Mouse (Mus musculus) neural tube, embryonic 11.5 days (tissue): Measurements from ENCODE around the gene Slc5a1. TPM values are rescaled to one million over a fixed set of nuclear protein-coding genes. Genes with fewer than 3 reads are reported as not detected.

Experiments
- ATAC-seq: fragments of 200-750 bp; cut with Nextera tagmentation; 2 replicates; pipeline ENCODE4 v1.8.0; 2017; ENCODE audit warnings: moderate number of reproducible peaks, mild to moderate bottlenecking, moderate TSS enrichment, moderate library complexity; ENCODE audit not compliant: insufficient read depth, low FRiP score, low TSS enrichment
- DNase-seq: peaks from one replicate; pipeline ENCODE4 v3.0.0-alpha.2; 2015; ENCODE audit warnings: low spot score
- H3K27ac ChIP-seq: fragments of 300-500 bp; sonication (generic); 2 replicates; pipeline ENCODE4 v1.5.1; 2014; ENCODE audit warnings: low read depth, mild to moderate bottlenecking, low read length
- H3K27me3 ChIP-seq: fragments of 300-500 bp; sonication (generic); 2 replicates; pipeline ENCODE4 v1.6.1; 2014; ENCODE audit warnings: mild to moderate bottlenecking, low read length, mixed read lengths; ENCODE audit not compliant: control insufficient read depth, insufficient read depth
- H3K36me3 ChIP-seq: fragments of 300-500 bp; sonication (generic); 2 replicates; pipeline ENCODE4 v1.6.1; 2014; ENCODE audit warnings: mild to moderate bottlenecking, low read length, moderate library complexity, mixed read lengths; ENCODE audit not compliant: control insufficient read depth, insufficient read depth
- H3K4me1 ChIP-seq: fragments of 300-500 bp; sonication (generic); 2 replicates; pipeline ENCODE4 v1.6.1; 2014; ENCODE audit warnings: low read length, mixed read lengths; ENCODE audit not compliant: control insufficient read depth, insufficient read depth
- H3K4me2 ChIP-seq: fragments of 300-500 bp; sonication (generic); 2 replicates; pipeline ENCODE4 v1.6.1; 2014; ENCODE audit warnings: low read depth, mild to moderate bottlenecking, moderate library complexity
- H3K4me3 ChIP-seq: fragments of 300-500 bp; sonication (generic); 2 replicates; pipeline ENCODE4 v1.5.1; 2014; ENCODE audit warnings: low read depth, low read length
- H3K9ac ChIP-seq: fragments of 300-500 bp; sonication (generic); 2 replicates; pipeline ENCODE4 v1.6.1; 2014; ENCODE audit warnings: mild to moderate bottlenecking, low read length
- H3K9me3 ChIP-seq: fragments of 300-500 bp; sonication (generic); 2 replicates; pipeline ENCODE4 v1.6.1; 2016; ENCODE audit warnings: low read length; ENCODE audit not compliant: control insufficient read depth
- WGBS: fragments of 180-500 bp; shearing (Covaris S2); extraction: QIAGEN DNeasy Blood & Tissue Kit; methylation state at CpG from one replicate; pipeline ENCODE4 v1.1.7; 2014; 5-methylcytosine and 5-hydroxymethylcytosine counted together
- polyA plus RNA-seq: library from polyadenylated mRNA; unstranded; fragments of >200 nt; fragmentation: Nextera tagmentation; extraction: Ambion mirVana; gene quantifications from 2 replicates; pipeline ENCODE4 v1.2.1, GENCODE M21; 2014

Slc5a1 gene
- polyA plus RNA-seq = not detected in 2 replicates

DNA sequence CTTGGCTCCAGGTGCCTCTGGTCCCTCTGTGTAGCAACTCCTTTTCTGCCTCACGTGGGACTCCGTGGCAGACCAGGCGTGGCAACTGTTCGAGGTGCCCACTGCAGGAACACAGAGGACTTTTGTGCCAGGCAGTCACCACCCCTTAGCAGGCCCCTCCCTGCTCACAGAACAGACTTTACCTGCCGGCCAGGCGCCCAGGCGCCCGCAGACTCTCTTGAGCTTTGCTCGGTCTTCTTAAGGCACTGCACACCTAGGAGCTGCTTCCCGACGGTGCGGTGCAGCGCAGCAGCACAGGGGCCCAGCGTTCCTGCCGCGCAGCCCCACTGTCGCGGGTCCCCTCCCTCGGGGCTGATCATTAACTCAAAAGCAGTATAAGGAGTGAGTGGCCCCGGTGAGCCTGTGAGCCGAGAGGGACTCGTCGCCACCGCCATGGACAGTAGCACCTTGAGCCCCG, at the start of gene Slc5a1:
Slc5a1 (plus strand) TSS at position 195 of the 457 bp plus-strand sequence.
- Histone ChIP-seq H3K4me1 (no peaks in the 10 kb centered on the region), H3K36me3 (no peaks in the 10 kb centered on the region), H3K9me3 (no peaks in the 10 kb centered on the region), H3K4me3 (no peak within 1 kb of the TSS), H3K9ac (no peak within 1 kb of the TSS), H3K27me3 (peaks cover 16% of the 10 kb centered on the region), H3K4me2 (no peak within 1 kb of the TSS), H3K27ac (no peak within 1 kb of the TSS)
- ATAC-seq (no peak), DNase-seq (no peak)
- WGBS = 17% methylated on average over 25 of the region's 25 CpGs

DNA sequence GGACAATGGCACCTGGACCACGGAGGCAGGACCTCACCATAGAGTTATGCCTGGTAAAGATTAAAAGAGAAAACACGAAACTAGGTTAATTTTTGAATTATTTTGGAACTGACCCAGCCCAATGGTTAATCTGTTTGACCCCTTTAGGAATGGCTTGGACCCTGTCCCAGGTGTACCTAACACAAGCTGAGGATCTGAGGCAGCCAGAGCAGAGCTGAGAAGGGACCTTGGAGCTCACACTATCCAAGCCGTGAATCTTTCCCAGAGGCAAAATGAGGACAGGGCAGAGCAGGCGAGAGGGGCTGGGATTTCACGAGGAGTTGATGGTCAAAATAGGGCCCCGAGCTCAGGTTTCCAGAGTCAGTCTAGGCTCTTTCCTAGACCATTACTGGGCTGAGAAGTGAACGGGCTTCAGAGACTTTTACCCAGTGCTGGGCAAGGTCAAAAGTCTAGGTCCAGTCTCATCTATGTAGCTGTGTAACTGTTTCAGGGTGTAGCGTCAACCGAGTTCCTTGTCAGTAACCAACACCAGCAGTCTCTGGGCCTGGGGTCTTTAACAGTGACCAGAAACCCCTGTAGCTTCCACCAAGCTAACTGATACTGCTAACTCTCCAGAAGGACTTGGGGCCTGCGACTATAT, 47.8 kb upstream of the Slc5a1 start:
- ATAC-seq (no peak), DNase-seq (no peak)
- Histone ChIP-seq H3K4me2 (no peak overlapping the region), H3K27me3 (no peaks in the 10 kb centered on the region), H3K9me3 (no peaks in the 10 kb centered on the region), H3K4me3 (no peak overlapping the region), H3K36me3 (no peaks in the 10 kb centered on the region), H3K27ac (no peak overlapping the region), H3K9ac (no peak overlapping the region), H3K4me1 (no peaks in the 10 kb centered on the region)
- 82% methylated on average over 10 of the region's 10 CpGs for WGBS

DNA sequence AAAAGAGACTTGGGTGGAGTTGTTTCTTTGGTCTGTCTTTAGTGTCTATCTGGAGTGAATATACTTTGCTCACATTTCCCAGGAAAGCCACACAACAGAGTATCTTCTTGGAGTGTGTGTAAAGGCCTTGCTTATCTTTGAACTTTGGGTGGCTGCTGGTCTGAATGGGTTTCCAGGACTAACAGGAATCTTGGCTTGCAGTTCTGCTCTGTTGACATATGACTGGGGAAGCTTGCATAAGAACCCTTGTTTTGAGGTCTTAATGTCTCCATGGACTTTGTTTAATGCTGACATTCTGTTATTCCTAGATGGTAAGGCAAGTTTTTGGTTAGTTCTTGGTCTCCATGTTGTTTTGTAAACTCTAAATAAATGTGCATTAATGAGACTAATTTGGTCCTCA, 33.9 kb upstream of the Slc5a1 start:
- Histone ChIP-seq H3K4me2 (no peak overlapping the region), H3K4me3 (no peak overlapping the region), H3K27ac (no peak overlapping the region), H3K4me1 (no peaks in the 10 kb centered on the region), H3K9ac (no peak overlapping the region), H3K9me3 (no peaks in the 10 kb centered on the region), H3K36me3 (no peaks in the 10 kb centered on the region), H3K27me3 (no peaks in the 10 kb centered on the region)
- DNase-seq = no peak
- no peak for ATAC-seq

DNA sequence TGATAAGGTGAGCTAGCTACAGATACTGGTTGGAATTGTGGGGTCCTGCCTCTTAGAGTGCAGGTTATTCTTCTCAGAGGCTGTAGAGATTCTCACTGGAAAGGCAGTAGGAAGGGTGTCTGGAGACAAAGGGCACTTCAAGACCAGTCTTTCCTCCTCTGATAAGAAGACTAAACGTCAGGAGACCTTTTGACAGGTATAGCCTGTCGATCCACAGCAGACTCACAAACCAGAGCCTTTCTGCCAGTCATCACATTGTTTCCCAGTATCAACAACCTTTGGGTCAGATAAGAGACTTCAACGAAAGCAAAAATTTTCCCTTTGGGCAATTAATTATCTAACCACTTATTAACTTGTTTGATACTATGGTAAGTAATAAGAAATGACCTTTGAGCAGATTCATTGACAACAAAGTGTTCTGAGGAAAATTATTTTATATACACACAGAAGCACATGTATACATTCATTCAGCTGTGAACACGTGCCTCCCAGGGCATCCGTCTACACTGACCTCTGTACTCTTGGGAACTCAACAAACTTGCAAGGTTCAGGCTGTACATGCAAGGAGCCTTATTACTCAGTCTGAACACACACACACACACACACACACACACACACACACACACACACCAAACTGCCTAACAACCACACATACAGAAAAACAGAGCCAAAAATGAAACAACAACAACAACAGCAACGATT, 27.4 kb upstream of the Slc5a1 start:
- H3K4me1 ChIP-seq = no peaks in the 10 kb centered on the region

DNA sequence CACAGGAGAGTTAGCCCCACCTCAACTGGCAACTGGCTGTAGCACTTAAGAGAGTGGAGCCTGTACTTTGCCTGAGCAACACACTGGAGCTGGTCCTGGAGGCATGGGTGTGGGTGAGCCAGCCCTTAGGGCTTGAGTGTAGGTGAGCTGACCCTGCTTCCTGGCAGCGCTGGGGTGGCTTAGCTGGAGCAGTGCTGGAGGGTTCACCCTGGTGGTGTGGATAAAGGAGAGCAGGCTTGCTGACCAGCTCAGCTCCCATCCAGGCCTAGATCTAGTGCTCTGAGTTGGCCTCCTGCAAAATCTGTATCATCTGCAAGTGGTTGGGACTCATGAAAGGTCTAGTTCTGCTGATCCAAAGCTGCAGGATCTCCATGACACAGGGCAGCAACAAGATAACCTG, 21.1 kb upstream of the Slc5a1 start:
- H3K9me3 ChIP-seq = no peaks in the 10 kb centered on the region
- H3K4me3 ChIP-seq = no peak overlapping the region
- no peak for DNase-seq
- no peaks in the 10 kb centered on the region for H3K27me3 ChIP-seq
- no peak for ATAC-seq
- no peaks in the 10 kb centered on the region for H3K4me1 ChIP-seq
- H3K27ac ChIP-seq = no peak overlapping the region
- H3K36me3 ChIP-seq = no peaks in the 10 kb centered on the region
- no peak overlapping the region for H3K4me2 ChIP-seq
- 88% methylated on average over 1 of the region's 1 CpGs for WGBS
- H3K9ac ChIP-seq = no peak overlapping the region

More for the DNA sequence above, 27.4 kb upstream of the Slc5a1 start:
- Histone ChIP-seq H3K27me3 (no peaks in the 10 kb centered on the region), H3K36me3 (no peaks in the 10 kb centered on the region), H3K4me2 (no peak overlapping the region), H3K9me3 (no peaks in the 10 kb centered on the region), H3K27ac (no peak overlapping the region), H3K9ac (no peak overlapping the region), H3K4me3 (no peak overlapping the region)
- 90% methylated on average over 6 of the region's 6 CpGs for WGBS
- DNase-seq (no peak), ATAC-seq (no peak)

DNA sequence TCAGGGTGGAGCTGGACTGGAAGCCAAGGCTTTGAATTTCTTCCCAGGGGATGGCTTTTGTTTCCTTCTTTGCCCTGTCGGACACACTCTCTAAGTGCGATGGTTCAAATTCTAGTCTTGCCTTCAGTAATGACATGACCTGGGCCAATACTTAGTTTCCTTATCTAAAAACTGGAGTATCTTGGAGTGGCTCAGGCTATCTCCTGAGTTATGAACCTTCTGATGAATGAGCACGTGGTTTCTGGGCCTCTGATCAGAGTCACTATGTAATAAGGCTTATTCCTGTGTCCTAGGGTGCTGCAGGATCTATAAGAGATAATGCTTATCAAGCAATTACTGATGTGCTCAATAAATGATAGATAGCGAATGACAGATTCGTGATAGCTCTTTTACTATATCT, 19.4 kb upstream of the Slc5a1 start:
- 87% methylated on average over 5 of the region's 5 CpGs for WGBS
- Histone ChIP-seq H3K9me3 (no peaks in the 10 kb centered on the region), H3K4me1 (no peaks in the 10 kb centered on the region), H3K27ac (no peak overlapping the region), H3K27me3 (no peaks in the 10 kb centered on the region), H3K36me3 (no peaks in the 10 kb centered on the region), H3K4me2 (no peak overlapping the region), H3K9ac (no peak overlapping the region), H3K4me3 (no peak overlapping the region)
- no peak for DNase-seq
- ATAC-seq = no peak

DNA sequence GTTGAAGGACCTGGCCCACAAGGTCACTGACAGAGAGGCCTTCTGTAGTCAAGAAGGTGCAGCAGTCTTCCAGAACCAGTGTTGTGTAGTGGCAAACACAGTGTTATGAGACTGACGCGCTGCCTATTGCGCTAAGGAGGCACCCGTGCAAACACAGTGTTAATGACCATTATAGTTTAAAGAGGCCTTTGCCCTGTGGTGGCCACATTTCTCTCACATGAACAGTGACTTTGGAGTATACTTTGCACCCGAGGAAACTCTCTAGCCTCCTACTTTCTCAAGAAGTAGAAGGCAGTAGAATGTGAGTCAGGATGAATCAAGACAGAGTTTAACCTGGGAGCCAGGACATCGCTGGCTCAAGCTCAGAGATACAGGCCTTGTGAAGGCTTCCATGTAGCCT, 12.7 kb upstream of the Slc5a1 start:
- Histone ChIP-seq H3K9me3 (no peaks in the 10 kb centered on the region), H3K27me3 (no peaks in the 10 kb centered on the region), H3K36me3 (no peaks in the 10 kb centered on the region), H3K4me1 (no peaks in the 10 kb centered on the region), H3K27ac (no peak overlapping the region), H3K4me3 (no peak overlapping the region), H3K4me2 (no peak overlapping the region), H3K9ac (no peak overlapping the region)
- 90% methylated on average over 6 of the region's 6 CpGs for WGBS
- no peak for ATAC-seq
- DNase-seq = no peak

DNA sequence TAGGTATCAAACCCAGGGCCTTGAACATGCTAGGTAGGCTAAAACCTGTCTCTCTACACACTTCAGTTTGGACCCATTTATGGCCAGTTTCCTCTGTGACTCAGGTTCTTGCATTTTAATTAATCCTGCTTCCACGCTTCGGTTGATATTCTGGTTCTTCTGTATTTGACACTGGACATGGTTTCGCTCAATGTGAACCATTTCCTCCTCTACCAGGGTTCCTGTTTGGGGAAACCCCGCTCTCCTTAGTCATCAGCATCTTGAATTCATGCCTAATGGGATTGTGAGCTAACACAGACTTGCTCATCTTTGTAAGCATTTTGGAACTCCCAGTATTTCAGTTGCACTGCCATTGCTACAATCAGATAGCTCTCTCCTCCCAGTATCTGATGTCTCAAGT, 8.7 kb upstream of the Slc5a1 start:
- Histone ChIP-seq H3K27me3 (no peaks in the 10 kb centered on the region), H3K27ac (no peak overlapping the region), H3K9me3 (no peaks in the 10 kb centered on the region), H3K4me2 (no peak overlapping the region), H3K4me1 (no peaks in the 10 kb centered on the region), H3K9ac (no peak overlapping the region), H3K36me3 (no peaks in the 10 kb centered on the region), H3K4me3 (no peak overlapping the region)
- DNase-seq (no peak), ATAC-seq (no peak)
- 83% methylated on average over 4 of the region's 4 CpGs for WGBS
